Mouse (Mus musculus) liver, adult 2 months (tissue): ENCODE measurements around the gene Serpinb6c. TPM values are rescaled to one million over a fixed set of nuclear protein-coding genes. Genes with fewer than 3 reads are reported as not detected.
"Not testable (repeated sequence)": the region's sequence is repeated elsewhere in the genome, so short reads cannot be mapped to it uniquely, and the experiment has no call there.

Experiments
- DNase-seq: peaks from one replicate; pipeline ENCODE4 v3.0.0-alpha.2; 2011; ENCODE audit warnings: low read depth, low spot score; ENCODE audit errors: extremely low read depth
- H3K27ac ChIP-seq: fragments of 200-500 bp; replicated peaks from 2 replicates; pipeline ENCODE4 v1.5.1; 2012; ENCODE audit warnings: low read depth, mild to moderate bottlenecking, control low read depth, inconsistent platforms, low read length; ENCODE audit not compliant: insufficient read depth
- H3K27me3 ChIP-seq: fragments of 200-500 bp; 2 replicates; pipeline ENCODE4 v1.6.1; 2012; ENCODE audit warnings: mild to moderate bottlenecking, moderate library complexity, low read length, inconsistent platforms; ENCODE audit not compliant: control insufficient read depth, insufficient read depth
- H3K36me3 ChIP-seq: fragments of 200-500 bp; 2 replicates; pipeline ENCODE4 v1.6.1; 2012; ENCODE audit warnings: low read length, inconsistent platforms; ENCODE audit not compliant: control insufficient read depth, insufficient read depth
- H3K4me1 ChIP-seq: fragments of 200-500 bp; 2 replicates; pipeline ENCODE4 v1.6.1; 2011; ENCODE audit warnings: low read length; ENCODE audit not compliant: control insufficient read depth, insufficient read depth
- H3K4me3 ChIP-seq: fragments of 200-500 bp; 2 replicates; pipeline ENCODE4 v1.5.1; 2011; ENCODE audit warnings: low read depth, mild to moderate bottlenecking, control low read depth, low read length, moderate library complexity; ENCODE audit not compliant: insufficient read depth
- H3K79me2 ChIP-seq: fragments of 200-500 bp; 2 replicates; pipeline ENCODE4 v1.6.1; 2012; ENCODE audit warnings: inconsistent platforms, mild to moderate bottlenecking, low read length, moderate library complexity; ENCODE audit not compliant: control insufficient read depth, insufficient read depth
- H3K9ac ChIP-seq: fragments of 200-500 bp; 2 replicates; pipeline ENCODE4 v1.6.1; 2012; ENCODE audit warnings: low read depth, mild to moderate bottlenecking, control low read depth, inconsistent platforms, low read length
- CTCF ChIP-seq: fragments of 200-500 bp; IDR thresholded peaks from 2 replicates; pipeline ENCODE4 v1.5.1; 2011; ENCODE audit warnings: low read depth, low read length, control low read depth
- POLR2A ChIP-seq: fragments of 200-500 bp; IDR thresholded peaks from 2 replicates; pipeline ENCODE4 v1.6.1; 2011; ENCODE audit warnings: low read length, control low read depth; ENCODE audit not compliant: insufficient read depth; ENCODE audit errors: extremely low read depth
- WGBS: fragments of 180-500 bp; shearing (Covaris S2); methylation state at CpG from one replicate; pipeline ENCODE4 v1.1.7; 2018; 5-methylcytosine and 5-hydroxymethylcytosine counted together
- polyA plus RNA-seq: library from polyadenylated mRNA; depleted of rRNA; stranded (reverse); fragments of >200 nt; gene quantifications from 2 replicates; pipeline ENCODE4 v1.2.3, GENCODE M21; 2012
- total RNA-seq: library from RNA; depleted of rRNA; stranded (reverse); fragments of >200 nt; gene quantifications from 2 replicates; pipeline ENCODE4 v1.2.3, GENCODE M21; 2014

Serpinb6c gene
- total and polyA plus RNA-seq, 2 experiments = 0.18 TPM; not detected in 1

DNA sequence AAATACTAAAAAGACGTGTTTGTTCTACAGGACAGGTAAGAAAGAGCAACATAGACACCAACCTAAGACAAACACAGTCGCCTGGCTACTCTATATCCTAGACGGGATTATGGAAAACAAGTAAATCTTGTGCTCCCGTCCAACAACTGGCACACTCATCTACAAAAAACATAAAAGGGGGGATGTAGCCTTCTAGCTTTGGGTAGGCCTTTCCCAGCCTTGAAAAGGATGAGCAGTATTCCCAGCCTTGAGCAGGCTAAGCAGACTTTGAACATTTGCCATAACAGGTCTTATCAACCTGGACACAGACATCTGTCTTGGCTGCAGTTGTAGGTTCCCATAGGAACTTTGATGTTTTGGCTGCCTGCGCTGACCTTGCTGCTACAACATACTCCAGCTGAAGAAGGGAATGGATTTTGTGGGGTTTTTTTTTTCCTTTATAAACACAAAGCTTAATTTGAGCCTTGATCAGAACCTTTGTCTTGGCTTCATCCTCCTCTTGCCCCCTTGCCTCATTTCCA, 35.8 kb upstream of the Serpinb6c start:
- Histone ChIP-seq H3K4me3 (no peak overlapping the region), H3K36me3 (no peaks in the 10 kb centered on the region), H3K79me2 (no peaks in the 10 kb centered on the region), H3K9ac (no peak overlapping the region), H3K27ac (no peak overlapping the region), H3K27me3 (no peaks in the 10 kb centered on the region), H3K4me1 (no peaks in the 10 kb centered on the region; the same call in 1 of the 2 replicates)
- WGBS = 96% methylated on average over 5 of the region's 5 CpGs
- DNase-seq = no peak
- TF ChIP-seq CTCF = no peak
- no peak for TF ChIP-seq POLR2A

DNA sequence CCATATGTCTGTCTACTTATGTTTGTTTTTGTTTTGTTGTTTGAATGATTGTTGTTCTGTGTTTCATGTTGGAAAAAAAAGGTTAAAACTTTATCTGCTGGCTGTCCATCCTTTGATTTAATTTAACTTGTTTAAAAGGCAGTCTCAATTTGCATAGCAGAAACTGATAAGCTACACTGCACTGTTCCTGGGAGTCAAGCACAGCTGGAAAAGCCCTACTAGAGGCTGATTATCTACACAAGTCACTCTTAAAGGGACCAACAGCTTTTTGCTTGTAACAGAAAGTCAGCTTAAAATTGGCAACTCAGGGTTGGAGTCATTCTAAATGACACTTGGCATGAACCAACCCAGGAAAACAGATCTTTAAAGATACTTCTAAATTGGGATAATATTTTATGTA, 32.1 kb upstream of the Serpinb6c start:
- H3K27me3 ChIP-seq, H3K4me3 ChIP-seq, H3K9ac ChIP-seq, DNase-seq, H3K27ac ChIP-seq, H3K36me3 ChIP-seq, H3K4me1 ChIP-seq, H3K79me2 ChIP-seq: not testable (repeated sequence)

DNA sequence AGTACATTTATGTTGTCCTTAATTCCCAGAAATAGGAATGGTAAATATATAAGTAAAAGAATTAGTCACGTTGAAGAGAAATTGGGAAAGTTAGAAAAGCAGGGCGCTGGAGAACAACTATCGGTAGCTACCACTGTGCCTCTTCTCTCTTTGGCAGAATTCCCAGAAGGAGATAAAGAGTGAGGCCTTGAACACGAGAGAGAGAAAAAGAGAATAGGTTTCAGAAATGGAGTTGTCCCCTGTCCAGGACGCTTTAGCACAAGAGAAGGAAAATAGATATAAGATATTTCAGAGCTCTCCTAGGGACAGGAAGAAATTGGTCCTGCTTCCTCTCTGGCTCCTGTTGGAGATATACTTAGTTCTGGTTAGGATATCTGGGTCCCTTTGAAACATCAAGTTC, 31.6 kb upstream of the Serpinb6c start:
- Histone ChIP-seq H3K27me3 (no peaks in the 10 kb centered on the region), H3K27ac (no peak overlapping the region), H3K36me3 (no peaks in the 10 kb centered on the region), H3K79me2 (no peaks in the 10 kb centered on the region; the same call in 1 of the 2 replicates), H3K9ac (no peak overlapping the region), H3K4me3 (no peak overlapping the region), H3K4me1 (peaks cover 4% of the 10 kb centered on the region)
- no peak for TF ChIP-seq CTCF
- TF ChIP-seq POLR2A = no peak
- WGBS = 60% methylated on average over 5 of the region's 5 CpGs
- DNase-seq = no peak

DNA sequence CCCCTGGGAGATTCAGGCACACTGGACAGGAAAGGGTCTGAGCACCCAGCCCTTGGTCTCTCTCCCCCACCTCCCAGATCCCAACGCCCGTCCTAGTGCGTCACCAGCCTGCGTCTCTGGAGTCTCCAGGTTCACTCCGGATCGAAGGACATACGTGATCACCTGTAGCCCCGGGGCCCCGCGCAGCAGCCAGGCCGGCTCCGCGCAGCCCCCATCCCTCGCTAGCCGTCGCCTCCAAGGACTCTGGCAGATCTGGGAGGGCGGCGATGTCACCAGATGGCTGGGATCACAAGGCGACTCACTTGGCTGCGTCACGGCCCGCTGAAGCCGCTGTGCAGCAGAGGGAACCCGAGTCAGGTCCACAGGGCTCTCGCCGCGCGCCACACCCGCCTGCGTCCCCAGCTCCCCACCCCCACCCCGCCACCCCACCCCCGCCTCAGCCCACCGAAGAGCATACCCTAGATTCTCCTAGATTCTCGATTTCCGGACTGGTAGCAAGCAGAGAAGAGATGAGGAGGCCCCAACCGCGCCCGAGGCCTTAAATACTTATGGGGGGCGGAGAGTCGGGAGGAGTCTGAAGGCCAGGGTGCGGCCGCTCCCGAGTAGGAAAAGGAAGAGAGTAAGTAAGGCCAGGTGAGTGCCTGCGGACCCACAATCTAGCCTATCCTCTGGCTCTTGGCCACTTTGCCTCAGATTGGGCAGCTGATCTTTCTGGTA, 30.1 kb upstream of the Serpinb6c start:
- no peaks in the 10 kb centered on the region for H3K36me3 ChIP-seq
- H3K27me3 ChIP-seq = no peaks in the 10 kb centered on the region
- DNase-seq = no peak
- WGBS = 3% methylated on average over 44 of the region's 44 CpGs
- H3K4me1 ChIP-seq = peaks cover 6% of the 10 kb centered on the region
- peak overlapping the region; percentile 92 for H3K4me3 ChIP-seq
- peak overlapping the region; percentile 88 for H3K9ac ChIP-seq
- no peaks in the 10 kb centered on the region; the same call in 1 of the 2 replicates for H3K79me2 ChIP-seq
- peak overlapping the region; percentile 42 for H3K27ac ChIP-seq
- no peak for TF ChIP-seq POLR2A
- no peak for TF ChIP-seq CTCF

DNA sequence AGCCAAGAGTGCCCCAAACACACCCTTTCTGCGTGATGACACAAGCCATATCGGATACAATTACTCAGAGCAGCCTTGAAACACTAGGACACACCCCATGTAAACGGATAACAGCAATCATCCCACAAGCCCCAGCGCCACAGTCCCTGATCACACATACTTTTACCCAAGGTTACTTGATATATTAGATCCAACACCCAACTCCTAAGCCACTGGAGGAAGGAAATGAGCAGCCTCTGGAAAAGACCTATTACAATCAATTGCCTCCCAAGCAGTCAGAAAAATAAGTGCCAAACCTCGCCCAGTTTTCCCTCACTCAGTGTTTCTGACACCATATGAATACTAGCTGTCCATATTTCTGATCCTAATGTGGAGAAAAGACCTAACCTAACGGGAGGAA, 29.2 kb upstream of the Serpinb6c start:
- WGBS = 66% methylated on average over 6 of the region's 6 CpGs
- H3K27me3 ChIP-seq = no peaks in the 10 kb centered on the region
- TF ChIP-seq CTCF (no peak), POLR2A (no peak)
- H3K79me2 ChIP-seq = no peaks in the 10 kb centered on the region; the same call in 1 of the 2 replicates
- H3K9ac ChIP-seq = no peak overlapping the region
- peaks cover 6% of the 10 kb centered on the region for H3K4me1 ChIP-seq
- peak overlapping the region; percentile 92 for H3K4me3 ChIP-seq
- H3K27ac ChIP-seq = no peak overlapping the region
- no peaks in the 10 kb centered on the region; the same call in 1 of the 2 replicates for H3K36me3 ChIP-seq
- no peak for DNase-seq

DNA sequence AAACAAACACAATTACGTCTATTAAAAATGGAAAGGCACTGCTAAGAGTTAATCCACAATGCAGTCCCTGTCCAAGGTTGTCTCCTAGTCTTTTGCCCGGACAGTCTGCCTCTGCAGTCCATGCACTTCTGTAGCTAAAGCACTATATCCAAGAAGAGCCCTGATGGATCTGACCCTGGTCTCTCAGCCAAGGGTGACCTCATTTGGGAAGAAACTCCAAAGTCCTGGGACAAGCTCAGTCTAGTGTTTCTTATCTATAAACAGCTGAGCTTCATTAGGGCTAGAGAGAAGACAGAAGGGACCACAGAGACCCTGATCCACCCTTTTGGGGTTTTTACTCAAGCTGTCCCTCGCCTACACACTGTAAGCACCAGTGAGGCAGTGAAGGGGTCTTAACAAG, 25.4 kb upstream of the Serpinb6c start:
- 79% methylated on average over 3 of the region's 3 CpGs for WGBS
- Histone ChIP-seq H3K27ac (no peak overlapping the region), H3K4me3 (no peak overlapping the region), H3K79me2 (no peaks in the 10 kb centered on the region; the same call in 1 of the 2 replicates), H3K27me3 (no peaks in the 10 kb centered on the region), H3K9ac (no peak overlapping the region), H3K4me1 (peaks cover 6% of the 10 kb centered on the region), H3K36me3 (no peaks in the 10 kb centered on the region; the same call in none of the 2 replicates)
- DNase-seq = no peak
- TF ChIP-seq POLR2A (no peak), CTCF (no peak)
